In genomic region chr6:134890436-134890835, GRCm38 (mm10) we compare ENCODE assay signal across 26 mouse cellular contexts.
"Had no signal": no experiment of that assay in that cellular context is flagged by ENCODE, and none has a peak within 500 bp of the region (broad histone marks: within the 10 kb centered on the region; RNA-seq: fewer than 3 reads in every experiment).

No protein-coding gene starts in this region.

- H3K27ac ChIP-seq: gastrocnemius, adult 2 months; heart, embryonic 10.5 days; hindbrain, embryonic 10.5 days; hindbrain, embryonic 12.5 days; hindbrain, embryonic 14.5 days; intestine, embryonic 15.5 days; layer of hippocampus, adult 2 months; limb, embryonic 13.5 days; limb, embryonic 15.5 days; liver, embryonic 12.5 days; liver, embryonic 14.5 days had no signal

- DNase-seq: gastrocnemius, adult 2 months; gastrocnemius, postnatal 10 days; gastrocnemius, postnatal 25 days; heart, postnatal 10 days; heart, postnatal 4 days; kidney, adult 18-20 months; kidney, adult 8-10 months; kidney, postnatal 10 days; kidney, postnatal 25 days; kidney, postnatal 4 days; layer of hippocampus, postnatal 36 days; left cerebral cortex, postnatal 4 days had no signal

- H3K4me2 ChIP-seq: heart, embryonic 12.5 days; hindbrain, embryonic 12.5 days; hindbrain, embryonic 14.5 days; intestine, embryonic 15.5 days; limb, embryonic 13.5 days; limb, embryonic 15.5 days; liver, embryonic 12.5 days had no signal

- H3K9ac ChIP-seq: heart, embryonic 12.5 days; hindbrain, embryonic 12.5 days; hindbrain, embryonic 14.5 days; intestine, embryonic 15.5 days; limb, embryonic 13.5 days; limb, embryonic 15.5 days; liver, embryonic 12.5 days; liver, embryonic 14.5 days had no signal

- ATAC-seq: hindbrain, embryonic 16.5 days; inflammation-experienced regulatory T-cells, adult 6 months; intestine, embryonic 15.5 days; intestine, postnatal 0 days had no signal

- H3K36me3 ChIP-seq: heart, embryonic 10.5 days; hindbrain, embryonic 12.5 days; intestine, embryonic 15.5 days; limb, embryonic 13.5 days; limb, embryonic 15.5 days; liver, embryonic 12.5 days had no signal

- H3K9me3 ChIP-seq: heart, embryonic 10.5 days; heart, embryonic 12.5 days; hindbrain, embryonic 10.5 days; hindbrain, embryonic 12.5 days; intestine, embryonic 15.5 days; limb, embryonic 13.5 days; limb, embryonic 15.5 days; liver, embryonic 12.5 days had no signal

- H3K4me3 ChIP-seq: gastrocnemius, adult 2 months; heart, embryonic 10.5 days; heart, embryonic 12.5 days; hindbrain, embryonic 10.5 days; hindbrain, embryonic 12.5 days; intestine, embryonic 15.5 days; layer of hippocampus, adult 2 months; limb, embryonic 13.5 days; limb, embryonic 15.5 days; liver, embryonic 12.5 days had no signal

- H3K27me3 ChIP-seq: heart, embryonic 12.5 days; hindbrain, embryonic 12.5 days; intestine, embryonic 15.5 days; limb, embryonic 15.5 days had no signal
